Mouse (Mus musculus) C2C12 (cell line): ENCODE measurements around the gene Fam71f2.

Experiments
- CEBPB ChIP-seq: IDR thresholded peaks from one replicate; pipeline ENCODE4 v1.6.1; 2011; ENCODE audit warnings: low read depth, mild to moderate bottlenecking, control low read depth, moderate library complexity
- CTCF ChIP-seq: IDR thresholded peaks from one replicate; pipeline ENCODE4 v1.5.1; 2011; ENCODE audit not compliant: control insufficient read depth, insufficient read depth, insufficient read length
- FOSL1 ChIP-seq: IDR thresholded peaks from one replicate; pipeline ENCODE4 v1.8.0; 2011; ENCODE audit warnings: mild to moderate bottlenecking, low read length; ENCODE audit not compliant: poor library complexity, insufficient read depth, severe bottlenecking
- MAX ChIP-seq: IDR thresholded peaks from one replicate; pipeline ENCODE4 v1.6.1; 2011; ENCODE audit warnings: mild to moderate bottlenecking, control low read depth
- MYOD1 ChIP-seq: IDR thresholded peaks from one replicate; pipeline ENCODE4 v1.6.1; 2011; ENCODE audit warnings: low read depth; ENCODE audit not compliant: control insufficient read depth, insufficient read length
- MYOG ChIP-seq: IDR thresholded peaks from one replicate; pipeline ENCODE4 v1.6.1; 2011; ENCODE audit not compliant: control insufficient read depth, insufficient read length; ENCODE audit errors: extremely low read depth
- USF1 ChIP-seq: IDR thresholded peaks from one replicate; pipeline ENCODE4 v1.6.1; 2011; ENCODE audit warnings: low read depth, mild to moderate bottlenecking, control low read depth, moderate library complexity

- TF ChIP-seq CTCF (no peak), USF1 (no peak), CEBPB (no peak), MYOD1 (no peak), MAX (no peak), FOSL1 (no peak), MYOG (no peak)
Observed at GRCm38 (mm10) chr6:29308846-29309605, 29.6 kb downstream of the Fam71f2 start.
